Mouse (Mus musculus) embryonic facial prominence, embryonic 14.5 days (tissue): Measurements from ENCODE around the gene Gnat1. TPM values are rescaled to one million over a fixed set of nuclear protein-coding genes. Genes with fewer than 3 reads are reported as not detected.

ENCODE experiments used
- ATAC-seq: fragments of 200-750 bp; cut with Nextera tagmentation; 2 replicates; pipeline ENCODE4 v1.8.0; 2017; ENCODE audit warnings: low read depth, moderate number of reproducible peaks, moderate TSS enrichment
- DNase-seq: peaks from one replicate; pipeline ENCODE4 v3.0.0-alpha.2; 2015; ENCODE audit warnings: low spot score
- H3K27ac ChIP-seq: fragments of 300-500 bp; sonication (generic); replicated peaks from 2 replicates; pipeline ENCODE4 v1.5.1; 2014; ENCODE audit warnings: low read depth, mild to moderate bottlenecking, low read length, moderate library complexity
- H3K27me3 ChIP-seq: fragments of 300-500 bp; sonication (generic); replicated peaks from 2 replicates; pipeline ENCODE4 v1.6.1; 2014; ENCODE audit warnings: low read length; ENCODE audit not compliant: control insufficient read depth, insufficient read depth
- H3K36me3 ChIP-seq: fragments of 300-500 bp; sonication (generic); 2 replicates; pipeline ENCODE4 v1.6.1; 2014; ENCODE audit warnings: low read length, mixed read lengths; ENCODE audit not compliant: control insufficient read depth, insufficient read depth
- H3K4me1 ChIP-seq: fragments of 300-500 bp; sonication (generic); 2 replicates; pipeline ENCODE4 v1.6.1; 2014; ENCODE audit warnings: antibody characterized with exemption, low read length; ENCODE audit not compliant: control insufficient read depth, insufficient read depth
- H3K4me2 ChIP-seq: fragments of 300-500 bp; sonication (generic); 2 replicates; pipeline ENCODE4 v1.6.1; 2014; ENCODE audit warnings: low read depth, mild to moderate bottlenecking, low read length, moderate library complexity, mixed read lengths
- H3K4me3 ChIP-seq: fragments of 300-500 bp; sonication (generic); 2 replicates; pipeline ENCODE4 v1.5.1; 2014; ENCODE audit warnings: low read depth, mild to moderate bottlenecking, low read length
- H3K9ac ChIP-seq: fragments of 300-500 bp; sonication (generic); 2 replicates; pipeline ENCODE4 v1.6.1; 2014; ENCODE audit warnings: low read depth, mild to moderate bottlenecking, low read length, moderate library complexity, mixed read lengths
- H3K9me3 ChIP-seq: fragments of 300-500 bp; sonication (generic); 2 replicates; pipeline ENCODE4 v1.6.1; 2016; ENCODE audit warnings: low read length; ENCODE audit not compliant: control insufficient read depth
- WGBS: fragments of 180-500 bp; shearing (Covaris S2); extraction: QIAGEN DNeasy Blood & Tissue Kit; methylation state at CpG from one replicate; pipeline ENCODE4 v1.1.7; 2014; 5-methylcytosine and 5-hydroxymethylcytosine counted together
- polyA plus RNA-seq: library from polyadenylated mRNA; unstranded; fragments of >200 nt; fragmentation: Nextera tagmentation; extraction: Ambion mirVana; gene quantifications from 2 replicates; pipeline ENCODE4 v1.2.1, GENCODE M21; 2014

Gnat1 gene
- polyA plus RNA-seq, 1 experiment from 2014 or later = 1.5 TPM

- H3K9ac ChIP-seq = peak overlapping the region; percentile 91
- H3K36me3 ChIP-seq = peaks cover 5% of the 10 kb centered on the region; the same call in 1 of the 2 replicates
- H3K9me3 ChIP-seq = no peaks in the 10 kb centered on the region
- no peaks in the 10 kb centered on the region for H3K27me3 ChIP-seq
- peak overlapping the region; percentile 92 for H3K27ac ChIP-seq
- peak overlapping the region; percentile 81 for H3K4me3 ChIP-seq
- peak overlapping the region; percentile 66 for H3K4me2 ChIP-seq
- H3K4me1 ChIP-seq = peaks cover 50% of the 10 kb centered on the region
- DNase-seq (no peak), ATAC-seq (no peak)
- WGBS = 48% methylated on average over 6 of the region's 6 CpGs
Measured at GRCm38 (mm10) chr9:107632478-107632877, 47.0 kb downstream of the Gnat1 start.

GRCm38 (mm10) chr9:107631861-107632260 lies 47.7 kb downstream of the Gnat1 start:
- peaks cover 56% of the 10 kb centered on the region for H3K4me1 ChIP-seq
- no peaks in the 10 kb centered on the region for H3K9me3 ChIP-seq
- DNase-seq (no peak), ATAC-seq (no peak)
- no peak overlapping the region; the same call in none of the 2 replicates for H3K4me3 ChIP-seq
- 0 out of 2 replicates have a peak overlapping the region, but pooled peaks have one; percentile 91 for H3K9ac ChIP-seq
- peak overlapping the region; percentile 66 for H3K4me2 ChIP-seq
- H3K27ac ChIP-seq = peak overlapping the region; percentile 92; the same call in 1 of the 2 replicates
- no peaks in the 10 kb centered on the region for H3K27me3 ChIP-seq
- WGBS = 87% methylated on average over 8 of the region's 8 CpGs
- H3K36me3 ChIP-seq = peaks cover 5% of the 10 kb centered on the region; the same call in 1 of the 2 replicates

GRCm38 (mm10) chr9:107631311-107631826 lies 48.1 kb downstream of the Gnat1 start:
- Histone ChIP-seq H3K36me3 (peaks cover 5% of the 10 kb centered on the region; the same call in 1 of the 2 replicates), H3K27ac (peak overlapping the region; percentile 92), H3K4me1 (peaks cover 60% of the 10 kb centered on the region), H3K9me3 (no peaks in the 10 kb centered on the region), H3K4me3 (no peak overlapping the region; the same call in 1 of the 2 replicates), H3K9ac (0 out of 2 replicates have a peak overlapping the region, but pooled peaks have one; percentile 91), H3K4me2 (peak overlapping the region; percentile 66), H3K27me3 (no peaks in the 10 kb centered on the region)
- WGBS = 63% methylated on average over 9 of the region's 9 CpGs
- no peak for ATAC-seq
- no peak for DNase-seq

- H3K36me3 ChIP-seq = peaks cover 7% of the 10 kb centered on the region; the same call in 1 of the 2 replicates
- no peak for ATAC-seq
- peak overlapping the region; percentile 47 for H3K4me2 ChIP-seq
- no peaks in the 10 kb centered on the region for H3K27me3 ChIP-seq
- no peaks in the 10 kb centered on the region for H3K9me3 ChIP-seq
- 0 out of 2 replicates have a peak overlapping the region, but pooled peaks have one; percentile 9 for H3K4me3 ChIP-seq
- DNase-seq = peak; percentile 83
- H3K4me1 ChIP-seq = peaks cover 60% of the 10 kb centered on the region
- WGBS = 13% methylated on average over 3 of the region's 4 CpGs
- peak overlapping the region; percentile 41 for H3K9ac ChIP-seq
- H3K27ac ChIP-seq = peak overlapping the region; percentile 87
Measured at GRCm38 (mm10) chr9:107630576-107630975, 48.9 kb downstream of the Gnat1 start.

- H3K27me3 ChIP-seq = no peaks in the 10 kb centered on the region
- peak overlapping the region; percentile 41 for H3K9ac ChIP-seq
- WGBS = 11% methylated on average over 12 of the region's 14 CpGs
- no peaks in the 10 kb centered on the region for H3K9me3 ChIP-seq
- DNase-seq (no peak), ATAC-seq (no peak)
- H3K4me2 ChIP-seq = peak overlapping the region; percentile 47
- peak overlapping the region; percentile 9; the same call in 1 of the 2 replicates for H3K4me3 ChIP-seq
- H3K4me1 ChIP-seq = peaks cover 60% of the 10 kb centered on the region
- H3K36me3 ChIP-seq = peaks cover 13% of the 10 kb centered on the region; the same call in 1 of the 2 replicates
- H3K27ac ChIP-seq = peak overlapping the region; percentile 87
Measured at GRCm38 (mm10) chr9:107629901-107630425, 49.5 kb downstream of the Gnat1 start.

- Histone ChIP-seq H3K36me3 (peaks cover 19% of the 10 kb centered on the region; the same call in 1 of the 2 replicates), H3K4me3 (no peak overlapping the region), H3K9ac (0 out of 2 replicates have a peak overlapping the region, but pooled peaks have one; percentile 2), H3K4me1 (peaks cover 60% of the 10 kb centered on the region), H3K27me3 (no peaks in the 10 kb centered on the region), H3K27ac (peak overlapping the region; percentile 87), H3K4me2 (0 out of 2 replicates have a peak overlapping the region, but pooled peaks have one; percentile 47), H3K9me3 (no peaks in the 10 kb centered on the region)
- DNase-seq = no peak
- ATAC-seq = no peak
- 31% methylated on average over 4 of the region's 4 CpGs for WGBS
Measured at GRCm38 (mm10) chr9:107629411-107629730, 50.1 kb downstream of the Gnat1 start.

- Histone ChIP-seq H3K9ac (peak overlapping the region; percentile 22; the same call in 1 of the 2 replicates), H3K4me1 (peaks cover 60% of the 10 kb centered on the region)
Measured at GRCm38 (mm10) chr9:107628721-107629410, 50.6 kb downstream of the Gnat1 start.

GRCm38 (mm10) chr9:107627387-107628255 lies 51.9 kb downstream of the Gnat1 start:
- H3K4me2 ChIP-seq = peak overlapping the region; percentile 43
- DNase-seq (no peak), ATAC-seq (no peak)
- H3K36me3 ChIP-seq = peaks cover 28% of the 10 kb centered on the region; the same call in 1 of the 2 replicates
- H3K4me1 ChIP-seq = peaks cover 56% of the 10 kb centered on the region
- no peaks in the 10 kb centered on the region for H3K9me3 ChIP-seq
- peak overlapping the region; percentile 87 for H3K27ac ChIP-seq
- H3K27me3 ChIP-seq = no peaks in the 10 kb centered on the region
- H3K4me3 ChIP-seq = no peak overlapping the region
- H3K9ac ChIP-seq = peak overlapping the region; percentile 40
- WGBS = 35% methylated on average over 20 of the region's 20 CpGs

More at GRCm38 (mm10) chr9:107628721-107629410, 50.6 kb downstream of the Gnat1 start:
- no peaks in the 10 kb centered on the region for H3K27me3 ChIP-seq
- H3K27ac ChIP-seq = peak overlapping the region; percentile 87; the same call in 1 of the 2 replicates
- DNase-seq (no peak), ATAC-seq (no peak)
- H3K9me3 ChIP-seq = no peaks in the 10 kb centered on the region
- 55% methylated on average over 11 of the region's 15 CpGs for WGBS
- peak overlapping the region; percentile 43 for H3K4me2 ChIP-seq
- H3K4me3 ChIP-seq = no peak overlapping the region
- H3K36me3 ChIP-seq = peaks cover 24% of the 10 kb centered on the region; the same call in 1 of the 2 replicates
